Mouse (Mus musculus): Measurements from ENCODE around the gene Syngr3.

DNA sequence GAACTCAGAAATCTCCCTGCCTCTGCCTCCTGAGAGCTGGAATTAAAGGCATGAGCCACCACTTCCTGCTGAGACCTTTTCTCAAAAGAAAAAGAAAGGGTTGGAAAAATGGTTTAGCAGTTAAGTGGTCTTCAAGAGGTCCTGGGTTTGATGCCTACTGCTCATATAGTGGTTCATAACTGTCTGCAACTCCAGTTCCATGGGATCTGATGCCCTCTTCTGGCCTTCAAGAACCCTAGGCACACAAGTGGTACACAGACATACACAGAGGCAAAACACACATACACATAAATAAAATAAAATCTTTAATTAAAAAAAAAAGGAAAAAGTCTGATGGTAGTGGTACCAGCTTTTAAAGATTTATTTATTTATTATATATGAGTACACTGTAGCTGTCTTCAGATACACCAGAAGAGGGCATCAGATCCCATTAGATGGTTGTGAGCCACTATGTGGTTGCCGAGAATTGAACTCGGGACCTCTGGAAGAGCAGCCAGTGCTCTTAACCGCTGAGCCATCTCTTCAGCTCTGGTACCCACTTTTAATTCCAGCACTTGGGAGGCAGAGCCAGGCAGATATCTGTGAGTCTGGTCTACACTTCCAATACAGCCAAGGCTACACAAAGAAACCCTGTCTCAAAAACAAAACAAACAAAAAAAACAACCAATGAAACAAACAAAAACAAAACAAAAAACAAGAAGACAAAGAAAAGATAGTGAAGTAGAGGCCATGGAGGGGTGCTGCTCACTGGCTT is 36.1 kb upstream of the Syngr3 start:
- TF ChIP-seq CTCF (IDR thresholded peaks at IDR 0.05; ENCODE audit: insufficient read depth, low read length) = no peak
- TF ChIP-seq POLR2A (IDR thresholded peaks at IDR 0.05; ENCODE audit: borderline replicate concordance, extremely low read depth, low read depth, low read length) = no peak
